Mouse (Mus musculus): ENCODE data around the gene Jade2.

Jade2 gene

DNA sequence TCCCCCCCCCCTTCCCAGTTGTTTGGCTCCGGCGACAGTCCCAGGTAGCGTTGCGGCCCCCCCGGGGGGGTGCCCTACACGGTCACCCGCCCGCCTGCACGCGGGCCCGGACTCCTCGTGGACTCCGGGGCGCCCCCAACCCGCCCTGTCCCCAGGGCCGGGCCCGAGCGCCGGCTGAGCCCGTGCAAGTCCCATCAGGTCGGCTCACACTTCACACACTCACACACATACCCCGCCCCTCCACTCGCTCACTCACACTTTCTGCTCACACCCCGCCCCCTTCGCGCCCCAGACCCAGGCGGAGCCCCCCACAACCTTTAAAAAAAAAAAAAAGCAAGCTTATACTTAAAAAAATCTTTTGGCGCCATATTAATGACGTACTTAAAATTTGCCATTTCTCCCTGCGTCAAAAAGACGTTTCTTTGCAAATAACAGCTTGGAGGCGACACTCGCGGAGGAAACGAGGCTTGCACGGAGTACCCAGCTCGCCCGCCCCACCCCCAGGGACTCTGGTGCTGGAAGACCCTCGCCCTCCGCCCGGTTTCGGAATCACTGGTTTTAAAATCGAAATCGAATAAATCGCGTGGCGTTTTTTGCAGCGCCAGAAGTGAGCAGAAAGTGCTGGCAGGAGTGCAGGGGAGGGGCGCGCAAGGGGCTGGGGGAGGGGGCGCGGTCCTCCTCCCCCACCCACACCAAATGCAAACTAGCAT lies 520 bp upstream of the Jade2 start:
- DNase-seq (ENCODE audit: low spot score in 2 of 2) = peak; percentile 37 to 54

- peak; percentile 45 to 51 for DNase-seq (ENCODE audit: low spot score in 2 of 2)
Observed at GRCm38 (mm10) chr11:51856616-51857080, 805 bp downstream of the Jade2 start.

GRCm38 (mm10) chr11:51855818-51856615 lies 1.4 kb downstream of the Jade2 start:
- DNase-seq (ENCODE audit: low spot score in 2 of 2) = peak; percentile 60 to 75

DNA sequence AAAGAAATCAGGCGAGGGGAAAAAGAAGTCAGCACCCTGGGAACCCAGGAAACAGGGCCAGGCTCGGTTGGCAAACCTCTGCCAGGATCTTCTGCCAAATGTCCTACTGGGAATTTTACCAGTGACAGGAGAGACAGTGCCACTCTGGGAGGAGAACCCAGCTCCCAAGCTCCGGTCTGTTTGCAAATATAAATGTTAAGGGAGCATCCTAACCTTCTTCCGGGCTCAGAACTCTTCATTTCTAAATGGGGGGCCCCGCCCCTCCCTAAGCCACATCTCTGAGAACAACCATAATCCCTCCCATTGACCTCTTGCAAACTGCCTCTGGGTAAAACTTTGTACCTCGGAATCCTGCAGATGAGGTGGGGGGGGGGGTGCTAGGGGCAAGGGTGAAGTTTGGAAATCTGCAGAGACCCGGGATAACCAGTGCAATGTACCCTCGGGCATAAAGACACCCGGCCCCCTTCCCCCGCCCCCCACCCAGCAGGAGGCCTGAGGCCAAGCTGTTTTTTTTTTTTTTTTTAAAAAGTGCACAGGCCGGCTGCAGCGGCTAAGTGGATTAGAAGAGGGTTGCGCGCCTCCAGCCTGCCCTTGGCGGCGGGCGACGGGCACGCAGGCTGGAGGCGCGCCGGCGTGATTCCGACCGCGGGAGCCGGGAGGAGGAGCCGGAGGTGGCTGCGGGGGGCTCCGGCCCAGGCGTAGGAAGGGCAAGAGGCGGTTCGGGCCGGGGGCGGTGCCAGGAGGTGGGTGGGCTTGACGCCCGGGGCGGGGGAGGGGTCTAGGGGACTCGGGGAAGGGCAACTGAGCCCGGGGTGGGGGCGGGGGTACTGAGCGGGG lies 2.3 kb downstream of the Jade2 start:
- peak; percentile 13 to 49 for DNase-seq (ENCODE audit: low spot score in 2 of 2)

- DNase-seq (ENCODE audit: low spot score in 2 of 2) = no peak
Observed at GRCm38 (mm10) chr11:51852595-51852994, 4.9 kb downstream of the Jade2 start.

DNA sequence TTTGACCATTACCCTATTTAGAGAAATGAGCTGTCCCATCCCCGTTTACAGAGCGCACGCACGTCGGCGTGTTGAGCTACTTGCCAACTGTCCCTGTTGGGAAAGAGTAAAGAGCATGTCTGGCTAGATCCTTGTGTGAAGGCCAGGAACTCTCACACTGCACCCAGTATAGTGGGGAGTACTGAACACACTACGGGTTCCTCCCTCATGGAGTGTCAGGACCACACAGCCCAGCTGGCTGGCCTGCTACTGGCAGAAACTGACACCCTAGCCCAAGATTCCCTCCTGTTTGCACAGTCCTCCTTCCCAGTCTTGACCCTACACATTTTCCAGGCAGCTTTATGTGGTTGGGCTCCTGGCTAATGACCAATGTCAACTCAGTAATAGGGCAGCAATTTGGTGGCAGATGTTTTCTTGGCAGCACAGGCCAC lies 5.3 kb downstream of the Jade2 start:
- no peak for DNase-seq (ENCODE audit: low spot score in 2 of 2)

DNA sequence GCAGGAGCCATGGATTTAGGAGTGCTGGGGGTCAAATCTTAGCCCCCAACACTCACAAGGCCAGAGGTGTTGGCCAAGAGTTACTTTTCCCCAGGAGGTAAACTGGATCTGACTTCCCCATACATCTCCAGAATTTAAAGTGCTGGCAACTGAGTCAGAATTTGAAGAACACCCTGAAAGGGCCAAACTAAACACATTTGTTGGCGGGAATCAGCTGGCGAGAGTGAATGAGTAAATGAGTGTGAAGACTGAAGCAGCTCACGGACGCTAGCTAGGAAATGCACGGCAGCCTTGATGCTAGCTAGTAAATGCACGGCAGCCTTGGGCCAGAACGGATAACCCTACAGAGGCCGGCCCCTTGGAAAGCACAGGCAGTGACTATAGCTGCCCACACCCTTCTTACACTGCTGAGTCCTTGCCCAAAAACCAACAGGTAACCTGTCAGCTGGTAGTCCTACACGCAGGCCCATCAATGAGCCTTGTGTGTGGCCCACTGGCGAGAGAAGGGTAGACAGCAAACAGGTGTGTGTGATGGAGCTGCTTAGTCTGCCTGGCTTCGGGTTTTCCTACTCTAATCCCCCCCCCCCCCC lies 6.6 kb downstream of the Jade2 start:
- no peak for DNase-seq (ENCODE audit: low spot score in 2 of 2)

DNA sequence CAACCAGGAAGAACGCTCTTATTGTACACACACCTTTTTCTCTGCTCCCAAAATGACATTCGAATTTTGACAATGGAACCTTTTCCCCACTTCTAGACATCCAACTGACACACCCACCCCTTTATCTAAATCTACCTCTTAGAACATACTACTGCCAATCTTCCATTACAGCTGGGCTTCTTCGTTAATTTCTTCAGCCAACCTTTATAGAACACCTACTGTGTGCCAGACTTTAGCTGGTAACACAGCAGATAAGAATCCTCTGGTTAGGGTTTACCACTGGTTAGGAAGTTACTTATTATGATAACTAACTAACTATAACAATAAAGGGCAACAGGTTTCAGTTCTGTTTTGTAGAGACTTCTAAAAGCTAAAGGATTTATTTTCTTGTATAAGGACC lies 9.1 kb downstream of the Jade2 start:
- no peak for DNase-seq (ENCODE audit: low spot score in 2 of 2)

DNA sequence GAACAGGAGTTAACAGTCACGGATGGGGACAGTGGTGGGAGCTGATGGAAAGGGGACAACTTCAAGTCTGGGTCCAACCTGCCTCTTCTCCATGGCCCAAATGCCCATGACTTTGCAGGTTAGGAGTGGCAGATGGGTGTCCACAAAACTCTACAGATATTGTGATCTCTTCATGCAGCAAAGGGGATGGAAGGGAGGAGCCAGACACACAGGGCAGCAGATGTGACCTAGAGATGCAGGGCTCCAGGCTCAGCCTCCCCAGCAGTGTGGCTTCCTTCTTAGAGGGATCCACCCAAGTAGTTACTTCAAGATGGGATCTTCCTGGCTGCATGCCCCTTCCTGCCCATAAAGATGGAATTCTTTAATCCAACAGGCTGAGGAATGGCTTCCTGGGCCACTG lies 9.6 kb downstream of the Jade2 start:
- DNase-seq (ENCODE audit: low spot score in 2 of 2) = no peak

DNA sequence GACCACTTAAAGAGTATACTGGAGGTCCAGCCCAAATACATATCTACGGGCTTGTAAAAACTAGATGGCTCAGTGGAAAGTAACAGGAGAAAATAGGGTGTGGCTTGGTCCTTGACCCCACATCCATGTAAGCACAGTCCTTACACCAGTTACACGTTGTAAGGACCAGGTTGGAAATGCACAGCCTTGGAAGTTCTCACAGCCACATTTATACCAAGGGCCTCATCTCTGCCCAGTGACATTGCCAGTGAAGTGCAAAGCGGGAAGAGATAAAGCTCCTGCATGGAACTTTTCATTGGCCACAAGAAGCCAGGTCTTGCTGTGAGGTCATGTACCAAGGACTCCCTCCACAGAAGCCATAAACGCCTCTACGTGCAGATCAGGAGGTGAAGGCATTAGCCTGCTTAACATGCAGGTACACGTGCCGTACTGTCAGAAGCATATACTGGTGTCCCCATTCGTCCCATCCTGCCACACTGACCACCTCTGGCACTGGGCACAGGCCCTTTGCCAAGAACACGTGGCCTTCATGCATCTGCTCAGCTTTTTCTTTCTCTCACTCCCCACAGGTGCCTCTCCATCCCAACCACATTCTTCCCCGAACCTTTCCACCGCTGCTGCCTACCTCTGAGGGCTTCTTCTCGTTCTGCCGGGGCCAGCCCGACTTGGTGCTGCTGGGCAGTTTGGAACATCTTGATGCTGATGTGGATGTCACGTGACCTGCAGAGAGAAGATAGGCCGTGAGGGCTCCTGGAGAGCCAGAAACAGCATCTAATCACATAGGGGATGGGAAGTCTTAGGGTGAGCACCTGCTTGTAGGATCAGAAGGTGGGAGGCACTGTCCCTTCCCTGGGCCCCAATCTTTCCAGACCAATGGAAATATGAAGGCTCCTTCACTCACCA lies 11.2 kb downstream of the Jade2 start:
- DNase-seq (ENCODE audit: low spot score in 2 of 2) = no peak

DNA sequence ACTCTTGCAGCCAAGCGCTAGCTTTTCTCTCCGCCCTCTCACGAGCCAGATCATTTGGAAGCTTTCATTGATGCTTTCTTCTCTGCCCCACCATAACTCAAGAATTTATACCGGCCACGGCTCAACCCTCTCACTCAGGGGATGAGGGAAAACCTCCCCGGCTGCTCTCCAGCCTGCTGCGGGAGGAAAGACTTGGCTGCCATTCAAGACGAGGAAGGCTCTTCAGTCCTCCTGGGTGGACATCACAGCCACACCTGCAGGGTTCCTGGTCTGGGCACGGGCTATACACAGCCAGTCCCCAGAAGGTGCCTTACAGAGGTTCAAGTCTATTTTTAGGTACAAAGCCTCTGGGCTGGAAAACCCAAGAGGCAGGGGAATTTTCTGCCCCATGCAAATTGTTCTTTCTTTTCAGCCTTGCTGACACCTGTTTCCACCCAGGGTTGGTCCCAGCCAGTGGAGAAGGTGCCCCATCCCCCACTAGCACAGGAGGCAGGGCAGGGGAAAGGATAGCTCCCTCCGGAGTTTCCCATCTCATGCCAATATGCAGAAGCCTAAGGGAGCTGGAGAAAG lies 12.8 kb downstream of the Jade2 start:
- DNase-seq (ENCODE audit: low spot score in 2 of 2) = no peak

DNA sequence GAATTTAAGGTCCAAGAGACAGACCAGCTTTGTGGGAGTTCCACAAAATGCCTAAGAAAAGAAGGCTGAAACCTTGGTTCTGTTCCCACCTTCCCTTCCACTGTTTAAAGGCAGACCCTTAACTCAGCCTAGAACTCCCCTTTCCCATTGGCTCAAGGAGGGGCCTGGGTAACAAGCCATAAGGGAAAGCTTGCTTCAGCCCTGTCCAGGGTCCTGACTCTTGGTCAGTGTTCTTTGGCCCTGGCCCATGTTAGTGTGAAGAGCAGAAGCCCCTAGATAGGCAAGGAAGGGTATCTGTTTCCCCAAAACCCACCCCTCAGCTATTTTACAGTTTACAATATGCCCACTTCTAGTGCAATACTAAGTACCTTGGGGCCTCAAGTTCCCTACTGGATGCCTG lies 13.6 kb downstream of the Jade2 start:
- DNase-seq (ENCODE audit: low spot score in 2 of 2) = no peak

DNA sequence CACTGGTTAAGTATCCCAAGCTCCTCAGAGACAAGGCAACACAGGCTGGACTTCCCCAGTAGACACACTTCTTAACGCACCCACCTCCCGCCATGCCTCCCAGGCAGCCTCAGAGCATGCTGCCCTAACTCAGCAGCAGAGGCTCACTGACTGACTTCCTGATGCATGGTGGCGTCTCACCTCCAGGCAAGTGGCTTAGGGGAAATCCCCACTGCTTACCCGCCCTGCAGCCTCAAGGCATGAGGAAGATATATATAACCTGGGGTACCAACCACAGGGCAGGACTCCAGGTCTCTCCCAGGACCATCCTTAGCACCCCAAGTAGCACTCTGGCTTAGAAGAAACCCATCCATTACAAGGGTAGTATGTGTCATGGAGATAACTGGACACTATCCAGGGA lies 14.3 kb downstream of the Jade2 start:
- DNase-seq (ENCODE audit: low spot score in 2 of 2) = no peak

GRCm38 (mm10) chr11:51841149-51841548 lies 16.3 kb downstream of the Jade2 start:
- DNase-seq (ENCODE audit: low spot score in 2 of 2) = no peak

DNA sequence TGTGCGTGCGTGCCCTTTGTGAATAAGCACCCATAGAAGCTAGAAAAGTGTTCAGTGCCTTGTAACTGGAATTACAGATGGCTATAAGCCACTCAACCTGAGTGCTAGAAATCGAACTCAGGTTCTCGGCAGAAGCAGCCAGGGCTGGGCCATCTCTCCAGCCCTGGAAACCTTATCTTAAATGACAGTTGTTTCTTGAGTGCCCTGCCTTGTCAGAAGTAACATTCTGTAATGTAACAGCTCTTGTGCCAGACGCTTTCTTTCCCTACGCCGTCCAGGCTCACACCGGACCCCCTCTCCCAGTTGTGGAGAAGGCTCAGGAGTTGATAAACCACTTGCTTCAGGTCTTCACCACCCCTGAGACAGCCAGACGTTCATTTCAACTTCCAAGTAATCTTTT lies 16.8 kb downstream of the Jade2 start:
- DNase-seq (ENCODE audit: low spot score in 2 of 2) = no peak

DNA sequence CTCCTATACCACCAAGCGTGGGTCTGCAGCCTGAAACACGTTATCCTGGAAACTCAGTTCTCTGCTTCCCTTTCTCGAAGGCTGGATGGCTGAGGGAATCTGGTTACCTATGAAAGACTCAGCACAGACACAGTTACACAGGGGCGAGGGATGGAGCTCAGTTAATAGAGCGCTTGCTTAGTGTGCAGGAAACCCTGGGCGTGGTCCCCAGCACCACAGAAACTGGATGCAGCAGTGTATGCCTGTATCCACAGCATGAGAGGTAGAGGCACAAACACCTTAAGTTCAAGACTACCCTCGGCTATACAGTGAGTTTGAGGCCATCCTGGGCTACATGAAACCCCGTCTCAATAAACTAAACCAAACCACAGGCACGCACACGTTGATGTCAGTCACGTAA lies 17.5 kb downstream of the Jade2 start:
- DNase-seq (ENCODE audit: low spot score in 2 of 2) = no peak

GRCm38 (mm10) chr11:51839106-51839505 lies 18.3 kb downstream of the Jade2 start:
- DNase-seq (ENCODE audit: low spot score in 2 of 2) = no peak

DNA sequence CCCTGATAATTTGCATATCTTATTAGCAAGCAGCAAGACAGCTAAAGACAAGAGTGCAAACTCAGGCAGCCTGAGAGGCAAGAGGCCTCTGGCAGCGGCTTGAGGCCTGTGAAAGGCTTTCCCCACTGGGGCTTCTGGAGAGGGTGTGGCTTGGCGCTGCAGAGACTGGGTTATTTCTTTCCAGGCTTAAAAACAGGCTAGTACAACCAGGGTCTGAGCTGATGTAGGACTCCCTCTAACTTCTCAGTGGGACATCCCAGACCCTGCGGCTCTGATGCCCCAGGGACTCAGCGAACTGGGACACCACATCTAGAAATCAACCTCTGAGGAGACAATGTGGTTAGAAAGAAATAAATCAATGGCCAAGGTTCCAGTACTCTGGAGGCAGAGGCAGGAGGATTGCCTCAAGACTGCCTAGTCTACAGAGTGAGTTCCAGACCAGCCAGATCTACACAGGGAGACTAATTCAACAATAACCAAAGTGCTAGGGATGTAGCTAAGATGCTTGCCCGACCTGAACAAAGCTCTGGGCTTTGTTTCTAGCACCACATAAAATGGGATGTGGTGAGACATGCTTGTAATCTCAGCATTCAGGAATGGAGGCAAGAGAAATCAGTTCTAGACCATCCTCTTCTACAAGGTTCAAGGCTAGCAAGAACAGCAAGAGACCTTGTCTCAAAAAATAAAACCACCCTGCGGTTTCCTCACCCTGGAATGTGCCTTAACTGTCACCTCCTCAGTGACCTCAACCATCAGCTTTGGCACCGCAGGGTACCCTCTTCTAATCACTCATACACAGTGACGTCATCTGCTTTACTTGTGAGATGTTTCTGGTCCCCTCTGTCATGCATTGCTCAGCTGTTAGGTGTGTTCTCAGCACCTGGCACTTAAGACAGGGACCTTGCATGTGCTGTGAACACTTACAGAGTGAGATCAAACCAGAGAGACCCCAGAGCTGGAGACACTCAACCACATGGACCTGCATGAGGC lies 20.0 kb downstream of the Jade2 start:
- no peak for DNase-seq (ENCODE audit: low spot score in 2 of 2)

DNA sequence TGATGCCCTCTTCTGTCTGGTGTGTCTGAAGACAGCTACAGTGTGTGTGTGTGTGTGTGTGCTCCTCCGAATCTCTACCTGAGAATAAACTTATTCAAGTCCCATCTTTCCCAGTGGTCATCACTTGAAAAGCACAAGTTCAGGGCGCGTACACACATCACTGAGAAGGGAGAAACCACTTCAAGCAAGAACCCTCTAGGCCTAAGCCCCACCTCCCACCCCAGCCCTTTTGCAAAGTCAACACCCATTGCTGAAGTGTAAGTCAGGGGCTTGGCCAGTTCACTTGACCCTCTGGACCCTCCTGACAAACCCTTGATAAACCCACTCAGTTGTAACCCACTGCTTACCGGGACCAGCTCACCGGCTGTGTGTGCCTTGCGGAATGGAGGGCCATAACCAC lies 20.9 kb downstream of the Jade2 start:
- no peak for DNase-seq (ENCODE audit: low spot score in 2 of 2)
